Mouse (Mus musculus): Measurements from ENCODE around the gene Acsf3. TPM values are rescaled to one million over a fixed set of nuclear protein-coding genes. Genes with fewer than 3 reads are reported as not detected.
A peak's percentile ranks its signal among the peaks of the same experiment; 100 is the strongest.

Gene Acsf3
- total RNA-seq (2021) (10 to 100 TPM; 40.4 to 42.3 TPM), polyA plus RNA-seq (2012; rRNA removed) (44.4 and 45.8 TPM in 2 replicates)
- long read RNA-seq, transcript Acsf3-201 (10 exons, 2,206 nt): major isoform, 10 of 25 reads
- long read RNA-seq, transcript Acsf3-203 (10 exons, 2,171 nt): minor isoform, 9 of 25 reads
- long read RNA-seq, partial matches to known transcripts: 6 of 25 reads
- long read RNA-seq, other reads (novel, unspliced or antisense): 0 of 25 reads

DNA sequence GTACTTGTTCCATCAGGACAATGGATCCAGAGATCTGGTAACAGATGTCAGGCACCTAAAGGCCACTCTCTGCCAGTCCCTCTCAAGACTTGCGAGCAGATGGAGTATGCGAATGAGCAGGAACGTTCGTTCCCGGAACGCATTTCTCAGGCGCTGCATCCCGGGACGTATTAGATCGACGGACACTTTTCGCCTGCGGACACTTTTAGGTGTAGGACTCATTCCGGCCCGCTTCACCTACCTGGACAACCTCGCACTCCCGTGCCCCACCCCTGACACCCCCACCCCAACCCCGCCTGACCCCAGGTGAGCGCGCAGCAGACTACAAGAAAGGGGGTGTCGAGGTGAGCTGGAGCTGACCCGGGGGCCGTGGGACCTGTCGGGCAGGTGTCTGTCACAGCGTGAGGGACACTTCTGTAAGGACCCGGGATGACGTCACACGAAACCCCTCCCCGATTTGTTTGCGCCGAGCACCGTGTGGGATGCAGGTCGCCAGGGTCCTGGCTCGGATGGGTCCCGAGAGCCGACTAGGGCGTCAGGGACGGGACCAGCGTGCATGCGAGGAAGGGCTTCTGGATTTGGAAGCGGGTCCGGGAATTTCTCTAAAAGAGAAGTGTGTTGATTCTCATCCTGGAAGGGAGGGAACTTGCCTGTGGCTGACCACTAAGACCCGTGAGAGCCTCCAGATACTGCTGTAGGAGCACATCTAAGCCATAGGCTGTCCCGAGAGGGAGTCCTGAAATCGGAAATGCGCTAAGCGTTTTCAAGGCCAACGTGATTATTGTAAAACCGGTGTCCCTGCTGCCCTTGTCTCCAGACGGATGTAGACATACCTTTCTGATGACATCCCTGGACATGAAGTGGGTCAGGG lies at the start of gene Acsf3:
Gene Acsf3, plus strand, starts transcription at position 202 of the 871 bp plus-strand sequence.
- DNase-seq: peak; percentile 58

DNA sequence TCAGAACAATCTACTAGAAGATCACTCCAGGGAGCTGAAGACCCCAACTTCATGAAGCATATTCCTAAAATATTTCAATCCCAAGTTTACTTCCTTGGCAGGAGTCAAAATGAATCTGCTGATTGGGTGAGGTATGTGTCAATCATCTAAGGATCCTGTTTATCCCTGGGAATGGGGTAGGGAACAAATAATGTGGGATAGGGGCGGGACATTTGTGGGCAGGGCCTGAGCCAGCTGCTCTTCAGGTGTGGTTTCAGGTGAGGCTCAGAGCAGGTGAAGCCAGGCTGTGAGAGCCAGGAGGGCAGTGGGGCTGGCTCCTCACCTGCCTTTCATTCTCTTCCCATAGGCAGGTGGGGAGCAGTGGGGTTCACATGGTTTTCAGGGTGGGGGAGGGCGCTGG lies 48.5 kb upstream of the Acsf3 start:
- DNase-seq: no peak

DNA sequence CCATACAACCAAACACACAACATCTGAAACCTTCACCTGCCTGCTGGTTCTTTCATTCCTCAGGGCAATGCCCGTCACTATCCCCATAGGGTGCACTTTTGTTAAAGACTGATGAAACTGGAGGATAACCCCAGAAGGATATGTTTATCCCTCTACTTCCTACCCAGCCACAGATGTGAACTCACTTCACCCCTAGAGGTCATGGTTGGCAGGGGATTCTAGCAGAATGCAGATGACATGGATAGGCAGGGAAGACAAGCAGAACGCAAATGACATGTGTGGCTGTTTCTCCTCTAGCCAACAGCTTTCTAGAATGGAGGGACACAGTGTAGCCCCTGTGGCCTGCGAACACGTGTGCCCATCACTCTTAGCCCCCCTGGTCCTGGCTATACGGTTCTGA lies 47.9 kb upstream of the Acsf3 start:
- no peak for DNase-seq

DNA sequence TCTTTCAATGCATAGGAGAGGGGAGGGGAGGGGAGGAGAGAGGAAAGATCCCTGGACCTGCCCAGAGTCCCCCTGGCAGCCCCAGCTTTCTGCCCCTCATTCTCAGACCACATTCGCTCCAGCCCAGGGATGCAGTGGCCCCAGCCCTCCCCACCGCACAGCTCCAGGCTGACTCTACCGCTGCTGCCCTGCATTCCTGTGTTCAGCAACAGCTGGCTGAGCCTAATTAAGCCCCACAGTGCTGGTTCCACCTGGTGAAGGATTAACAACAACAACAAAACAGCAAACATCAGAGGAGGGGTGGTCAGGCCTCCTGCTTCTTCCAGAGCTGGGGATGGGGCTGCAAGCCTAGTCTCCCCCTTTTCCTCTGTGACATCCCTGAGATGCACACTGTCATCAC lies 46.7 kb upstream of the Acsf3 start:
- DNase-seq: no peak

DNA sequence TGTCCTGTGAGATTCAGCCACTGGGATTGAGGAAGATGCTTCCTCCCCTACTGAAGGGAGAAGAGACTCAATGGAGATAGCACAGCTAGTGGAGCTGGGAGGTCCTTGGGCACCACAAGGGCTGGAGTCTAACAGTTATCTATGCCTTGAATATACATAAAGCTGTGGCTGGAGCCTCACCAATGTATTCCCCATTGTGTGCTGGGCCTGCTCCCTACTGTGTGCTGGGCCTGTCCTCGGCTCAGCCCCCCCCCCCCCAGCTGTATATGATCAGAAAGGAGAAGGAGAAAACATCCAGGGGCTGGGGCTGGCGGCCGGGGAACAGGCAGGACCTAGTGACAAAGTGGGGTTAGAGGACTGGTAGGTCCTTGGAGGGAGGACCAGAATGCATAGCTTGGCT lies 40.2 kb upstream of the Acsf3 start:
- DNase-seq: no peak

DNA sequence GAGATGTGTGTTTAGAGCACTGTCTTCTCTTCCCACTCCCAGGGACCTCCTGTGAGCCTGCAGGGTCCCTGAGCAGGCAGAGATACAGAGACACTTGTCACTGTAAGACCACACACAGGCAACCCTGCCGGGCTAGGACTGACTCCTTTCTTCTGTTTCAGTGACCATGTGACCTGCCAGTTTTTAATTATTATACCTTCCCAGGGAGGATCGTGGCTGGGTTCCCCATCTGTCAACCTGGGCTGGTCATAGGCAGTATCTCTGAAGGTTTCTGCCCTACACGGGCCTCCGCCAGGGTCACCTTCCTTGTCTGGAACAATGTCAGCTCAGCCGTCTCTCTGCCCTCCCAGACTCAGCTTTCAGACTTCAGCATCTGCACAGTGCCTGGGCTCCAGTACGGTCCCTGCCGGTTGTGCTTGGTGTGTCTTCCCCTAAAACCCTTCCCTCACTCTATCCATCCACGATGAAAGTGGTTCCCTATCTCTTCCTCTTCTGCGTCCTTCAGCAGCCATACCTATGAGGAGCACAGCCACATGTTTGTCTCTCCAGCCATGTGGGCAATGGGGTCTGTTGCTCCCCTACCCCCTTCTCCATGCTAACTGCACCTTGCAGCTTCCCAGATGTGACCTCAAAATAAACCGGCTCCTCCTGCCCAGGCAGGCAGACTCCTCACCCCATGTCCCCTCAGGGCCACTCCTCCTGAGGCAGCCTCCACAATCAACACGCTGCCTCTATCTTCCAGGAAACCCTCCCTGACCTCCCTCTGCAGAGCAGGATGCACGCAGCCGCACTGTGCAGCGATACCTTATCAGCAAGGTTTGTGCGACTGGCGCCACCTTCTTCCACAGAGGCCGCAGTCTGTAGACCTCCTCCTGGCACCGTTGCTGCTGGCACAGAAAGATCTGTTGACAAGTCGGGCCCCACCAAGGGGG lies 39.5 kb upstream of the Acsf3 start:
- no peak for DNase-seq

DNA sequence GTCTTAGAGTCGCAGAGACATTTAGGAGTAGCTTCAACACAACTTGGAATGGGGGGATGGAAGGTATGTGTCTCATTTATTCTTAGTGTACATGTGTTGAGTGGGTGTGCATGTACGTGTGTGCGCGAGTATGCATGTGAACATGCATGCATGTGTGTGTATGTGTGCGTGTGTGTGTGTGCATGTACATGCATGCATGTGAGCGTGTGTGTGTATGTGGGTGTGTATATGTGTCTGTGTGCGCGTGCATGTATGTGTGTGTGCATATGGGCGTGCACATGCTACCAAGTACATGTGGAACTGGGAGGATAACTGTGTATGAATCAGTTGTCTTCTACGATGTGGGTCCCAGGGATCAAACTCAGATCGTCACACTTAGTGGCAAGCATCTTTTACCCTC lies 38.7 kb upstream of the Acsf3 start:
- DNase-seq: no peak

DNA sequence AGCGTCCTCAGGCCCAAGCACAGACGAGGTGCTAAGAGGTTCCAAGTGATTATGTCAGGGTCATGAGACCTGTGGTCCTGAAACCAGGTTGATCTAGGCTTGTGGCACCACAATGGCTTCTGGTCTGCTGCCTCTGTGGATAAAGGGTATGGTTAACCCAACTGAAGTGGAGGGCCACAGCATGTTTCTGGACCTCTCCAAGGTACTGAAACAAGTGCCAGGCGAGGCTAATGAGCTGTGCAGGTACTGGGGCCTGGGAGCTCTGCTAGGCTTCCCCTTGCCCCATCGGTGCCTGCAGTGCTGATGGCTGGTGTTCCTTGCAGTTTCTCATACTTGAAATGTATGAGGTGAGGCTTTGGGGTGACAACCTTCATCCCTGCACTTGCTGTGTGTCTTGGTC lies 38.2 kb upstream of the Acsf3 start:
- no peak for DNase-seq

DNA sequence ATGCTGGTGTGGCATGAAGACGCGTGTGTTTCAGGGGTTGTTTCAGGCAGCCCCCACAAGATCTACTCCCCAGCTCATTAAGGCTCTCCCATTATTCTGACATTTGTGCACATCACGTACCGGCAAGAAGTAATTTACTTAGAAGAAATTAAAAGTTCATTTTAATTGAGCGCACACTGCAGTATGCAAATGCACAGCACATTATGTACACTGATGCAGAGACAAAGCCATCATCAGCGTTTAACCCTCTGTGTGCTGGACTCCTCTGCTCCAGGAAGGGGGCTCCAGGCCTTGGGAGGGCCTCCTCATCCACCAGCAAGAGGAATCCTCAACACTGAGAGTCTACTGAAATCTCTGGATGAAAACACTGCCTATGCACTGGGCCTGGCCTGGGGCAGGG lies 37.4 kb upstream of the Acsf3 start:
- DNase-seq: no peak

DNA sequence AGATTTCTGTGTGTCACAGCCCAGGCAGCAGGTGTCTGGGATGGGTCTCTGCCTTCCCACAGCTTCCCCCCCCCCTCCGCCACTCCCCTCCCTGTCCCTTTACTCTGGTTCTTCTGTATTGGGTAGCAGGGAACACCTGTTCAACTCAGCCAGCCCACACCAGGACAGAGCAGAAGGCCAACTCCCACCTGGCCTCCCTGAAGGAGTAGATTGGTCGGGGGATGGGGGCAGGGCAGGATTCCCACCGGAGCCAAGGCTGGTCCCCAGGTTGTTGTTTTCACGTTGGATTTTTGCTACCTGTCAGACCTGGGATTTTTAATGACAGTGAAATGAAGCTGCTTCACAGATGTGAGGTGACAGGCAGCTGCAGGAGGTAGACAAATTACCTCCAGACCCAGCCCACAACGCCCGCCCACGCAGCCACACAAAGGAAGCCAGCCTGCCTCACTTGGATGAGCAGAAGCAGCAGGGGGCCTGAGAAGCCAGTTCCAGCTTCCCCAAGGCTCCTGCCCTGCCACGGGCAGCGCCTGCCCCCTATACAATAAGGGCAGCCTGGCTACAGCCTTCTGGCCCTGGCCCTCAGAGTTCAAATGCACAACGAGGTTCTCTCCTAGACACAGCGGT lies 36.1 kb upstream of the Acsf3 start:
- no peak for DNase-seq

DNA sequence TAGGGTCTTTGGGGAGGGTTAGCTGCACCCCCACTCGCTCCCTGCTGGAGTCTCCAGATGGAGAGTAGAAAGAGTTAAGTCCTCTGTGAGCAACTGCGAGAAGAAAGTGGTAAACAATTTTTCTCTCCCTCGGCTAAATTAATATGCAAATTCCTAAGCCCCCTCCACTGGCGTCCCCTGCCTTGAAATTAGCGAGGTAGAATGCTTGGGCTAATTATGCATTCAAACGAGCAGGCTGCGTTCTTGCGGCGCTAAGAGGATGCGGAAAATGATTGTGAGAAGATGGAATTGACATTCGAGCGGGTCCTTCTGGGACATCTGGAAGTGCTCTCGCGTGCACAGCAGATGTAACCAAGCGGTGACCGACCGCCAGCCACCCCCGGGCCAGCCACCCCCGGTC lies 32.8 kb upstream of the Acsf3 start:
- DNase-seq: no peak

DNA sequence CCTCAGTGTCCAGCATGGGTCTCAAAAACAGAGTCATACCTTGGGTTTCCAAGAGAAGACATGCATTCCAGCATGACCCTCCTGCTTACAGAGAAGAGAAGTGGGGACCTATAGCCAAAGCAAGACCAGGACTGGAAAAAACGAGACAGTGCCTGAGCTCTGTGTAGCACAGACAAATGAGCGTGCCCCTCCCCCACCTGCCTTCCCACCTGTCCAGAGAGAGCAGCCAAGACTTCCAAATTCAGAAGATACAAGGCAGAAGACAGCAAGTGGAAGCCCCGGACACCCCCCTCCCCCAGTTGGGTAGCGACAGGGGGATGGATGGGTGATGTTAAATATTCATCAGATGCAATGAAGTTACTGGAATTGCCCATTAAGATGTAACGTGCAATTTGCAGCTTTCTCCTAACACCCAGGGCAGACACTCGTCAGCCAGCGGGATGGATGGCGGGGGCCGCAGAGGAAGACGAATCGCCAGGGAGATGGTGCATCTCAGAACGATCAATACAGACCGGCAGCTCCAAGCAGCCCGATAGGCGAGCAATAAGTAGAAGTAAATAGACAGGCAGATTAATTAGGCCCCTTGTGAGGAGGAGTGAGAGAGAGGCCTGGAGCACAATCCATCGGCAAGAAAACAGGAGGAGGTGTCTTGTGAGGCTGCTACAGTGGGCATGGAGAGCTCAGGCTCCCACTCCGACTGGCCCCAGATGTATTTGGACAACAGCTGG lies 30.1 kb upstream of the Acsf3 start:
- DNase-seq: no peak

DNA sequence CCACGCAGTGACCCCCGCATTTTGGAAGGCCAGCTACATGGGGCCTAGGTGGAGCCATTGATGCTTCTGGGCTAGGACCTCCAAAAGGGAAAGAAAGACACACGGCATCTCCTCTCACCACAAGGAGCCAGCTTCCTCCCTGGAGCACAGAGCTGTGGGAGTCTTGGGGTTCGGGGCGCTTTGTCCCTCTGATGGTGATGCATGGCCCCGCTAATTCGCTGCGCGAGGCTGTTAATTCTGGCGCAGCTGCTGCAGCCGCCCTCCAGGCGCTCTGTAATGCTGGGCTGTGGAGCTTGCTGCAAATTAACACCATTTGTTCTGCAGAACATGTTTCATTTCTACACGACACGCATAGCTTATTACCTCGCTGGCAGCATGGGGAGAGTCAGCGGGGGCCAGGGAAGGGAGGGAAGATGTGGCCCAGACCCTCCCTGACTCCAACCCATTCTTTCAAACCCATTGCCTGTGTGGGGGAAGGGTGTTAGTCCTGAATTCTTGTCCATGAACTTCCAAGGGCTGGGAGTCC lies 29.5 kb upstream of the Acsf3 start:
- DNase-seq: no peak

DNA sequence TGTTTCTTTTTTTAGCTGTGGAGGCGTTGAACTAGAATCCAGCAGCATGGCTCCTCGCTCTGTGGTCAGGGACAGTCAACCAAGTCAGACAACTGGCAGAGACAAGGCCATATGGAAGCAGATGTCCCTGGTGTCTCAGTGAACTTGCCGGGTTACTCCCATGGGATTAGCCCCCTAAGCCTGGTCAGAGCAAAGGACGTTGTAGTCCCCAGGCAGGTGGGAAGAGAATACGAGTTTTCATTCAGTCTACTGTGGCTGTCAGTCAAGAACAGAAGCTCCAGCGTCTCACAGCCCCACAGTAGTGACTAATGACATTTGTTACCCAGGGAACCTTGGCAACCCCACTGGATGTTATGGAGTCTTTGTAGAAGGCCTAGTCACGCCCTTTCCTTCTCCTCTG lies 28.8 kb upstream of the Acsf3 start:
- DNase-seq: no peak

DNA sequence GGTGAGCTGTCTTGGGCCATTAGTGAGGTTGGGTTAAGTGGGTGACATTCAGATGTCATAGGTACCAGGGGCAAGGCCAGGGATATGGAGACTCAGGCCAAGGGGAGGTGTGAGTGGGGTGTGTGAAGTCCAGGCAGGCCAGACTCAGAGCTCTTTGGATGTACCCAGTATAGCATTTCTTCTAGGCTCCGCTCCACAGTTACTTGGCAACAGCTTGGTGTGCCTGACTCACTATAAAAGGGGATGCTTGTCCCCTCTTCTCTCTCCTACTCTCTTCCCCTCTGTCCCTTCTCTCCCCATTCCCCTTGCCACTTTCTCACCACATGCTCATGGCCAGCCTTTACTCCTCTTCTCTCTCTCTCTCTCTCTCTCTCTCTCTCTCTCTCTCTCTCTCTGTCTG lies 27.5 kb upstream of the Acsf3 start:
- no peak for DNase-seq

DNA sequence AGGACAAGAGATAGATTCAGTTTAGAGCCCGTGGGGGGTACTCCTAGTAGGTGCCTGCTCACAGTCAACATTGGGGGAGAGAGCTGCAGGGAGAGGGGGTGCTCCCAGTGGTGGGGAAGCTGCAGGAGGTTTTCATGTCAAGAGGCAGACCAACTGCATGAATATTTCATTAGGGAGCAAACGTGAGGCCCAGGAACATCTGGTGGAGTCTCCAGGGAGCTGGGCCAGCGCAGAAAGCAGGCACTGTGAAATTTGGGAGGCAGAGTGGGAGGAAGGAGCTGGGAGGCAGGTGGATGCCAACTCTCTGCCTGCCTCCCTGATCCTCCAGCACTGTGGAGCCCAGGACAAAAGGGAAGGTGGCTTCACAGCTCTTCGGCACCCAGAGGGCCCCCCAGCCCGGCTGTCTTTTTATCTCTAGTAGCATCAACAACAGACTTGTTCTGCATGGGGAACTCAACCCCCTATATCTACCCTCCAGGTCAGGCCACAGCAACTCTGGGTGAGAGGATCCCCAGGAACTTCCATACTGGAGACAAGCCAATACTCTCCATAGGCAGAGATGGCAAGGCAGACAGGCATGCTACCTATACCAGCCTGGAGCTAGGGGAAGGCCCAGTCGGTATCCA lies 25.8 kb upstream of the Acsf3 start:
- no peak for DNase-seq

DNA sequence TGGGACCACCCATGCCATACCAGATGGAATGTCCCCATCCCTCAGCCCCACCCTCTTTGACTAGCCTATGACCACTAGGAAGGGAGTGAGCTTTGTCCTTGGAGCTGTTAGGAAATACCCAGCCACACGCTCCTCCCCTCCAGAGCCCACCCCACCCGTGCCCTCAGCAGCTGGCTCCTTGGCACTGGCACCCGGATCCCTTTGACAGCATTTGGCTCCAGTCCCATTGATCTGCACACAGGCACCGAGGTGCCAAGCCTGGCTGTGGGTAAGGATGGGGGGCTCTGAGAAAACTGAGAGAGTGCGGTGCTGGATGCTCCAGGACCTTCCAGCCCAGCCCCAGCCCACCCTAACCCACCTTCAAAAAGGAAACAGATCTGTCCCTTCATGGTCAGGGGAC lies 23.9 kb upstream of the Acsf3 start:
- DNase-seq: no peak

DNA sequence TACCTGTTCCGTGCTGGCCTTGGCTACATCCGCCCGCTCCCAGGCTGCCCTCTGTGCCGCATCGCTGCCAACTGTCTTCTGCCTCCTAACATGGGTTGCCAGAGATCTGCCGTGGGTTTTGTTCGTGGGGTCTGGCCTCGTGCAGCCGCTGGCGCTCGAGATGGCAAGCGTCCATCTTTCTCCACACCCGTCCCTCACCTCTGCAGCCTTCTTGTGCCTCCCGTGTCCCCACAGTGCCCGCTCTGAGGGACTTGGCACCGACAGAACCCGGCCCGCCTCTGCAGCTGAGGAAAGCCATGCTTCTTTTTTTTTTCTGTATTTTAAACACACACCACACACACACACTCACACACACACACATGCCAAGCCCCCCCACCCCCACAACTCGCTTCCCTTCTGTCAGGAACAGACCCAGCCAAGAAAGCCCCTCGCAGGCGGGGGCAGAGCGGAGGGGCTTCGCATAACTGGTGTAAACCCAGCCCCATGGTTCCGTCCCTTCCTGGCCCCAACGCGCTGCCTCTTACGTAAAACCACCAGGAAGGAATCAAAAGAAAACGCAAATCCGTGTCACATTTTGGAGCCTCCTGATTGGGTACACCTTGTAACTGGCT lies 23.1 kb upstream of the Acsf3 start:
- no peak for DNase-seq

DNA sequence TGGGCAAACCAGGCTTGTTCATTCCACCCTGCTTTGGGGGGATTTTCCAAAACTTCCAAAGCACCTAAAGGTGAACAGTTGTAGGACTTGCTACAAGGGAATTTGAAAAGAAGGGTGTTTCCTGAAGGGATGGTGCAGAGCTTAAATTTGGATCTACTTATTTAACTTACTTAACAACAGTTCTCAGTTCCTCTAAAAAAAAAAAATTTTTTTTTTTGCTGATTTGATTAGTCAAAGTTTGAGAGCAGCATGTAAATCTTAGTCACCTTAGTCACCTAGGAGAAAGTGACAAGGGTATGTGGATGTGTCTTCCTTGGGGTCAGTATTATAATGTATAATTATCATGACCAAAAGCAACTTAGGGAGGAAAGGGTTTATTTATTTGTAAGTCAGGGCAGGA lies 16.7 kb upstream of the Acsf3 start:
- no peak for DNase-seq

DNA sequence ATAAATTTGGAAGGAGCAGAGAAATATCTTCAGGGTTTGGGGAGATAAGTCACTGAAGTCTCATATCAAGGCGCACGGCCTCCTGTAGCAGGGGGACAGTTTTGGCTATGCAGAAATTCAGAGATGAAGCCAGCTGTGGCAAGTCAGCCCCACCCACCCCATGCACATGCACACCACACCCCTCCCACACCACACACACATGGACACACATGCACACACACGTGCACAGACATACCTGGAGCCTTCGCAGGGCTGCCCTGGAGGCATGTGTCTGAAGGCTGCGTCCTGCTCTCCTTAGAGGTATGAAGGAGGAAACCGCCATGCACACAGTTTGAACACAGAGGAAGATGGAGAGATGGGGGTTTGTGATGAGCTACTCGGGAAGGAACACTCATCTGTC lies 15.2 kb upstream of the Acsf3 start:
- no peak for DNase-seq

Data from adrenal gland, adult 2 months (tissue).